Mouse (Mus musculus) monocyte, adult 5-6 weeks (primary cell): ENCODE measurements around the gene Dop1a. TPM values are rescaled to one million over a fixed set of nuclear protein-coding genes. Genes with fewer than 3 reads are reported as not detected.

Source experiments
- ATAC-seq: fragments of 153-309, 156-312 bp; replicated peaks from 2 replicates; pipeline ENCODE4 v1.8.0; 2017; ENCODE audit warnings: mild to moderate bottlenecking; ENCODE audit not compliant: low TSS enrichment, insufficient number of reproducible peaks, severe bottlenecking, poor library complexity, low FRiP score
- total RNA-seq: library from RNA; stranded (forward); fragments of 200-1000, 200-491, 200-594 nt; gene quantifications from 3 replicates; pipeline ENCODE4 v1.2.3, GENCODE M21; 2017

Dop1a gene
- total RNA-seq, 1 experiment from 2014 or later, result 33.0 TPM

- ATAC-seq, result no peak
Observed at GRCm38 (mm10) chr9:86482236-86482635, 15.3 kb downstream of the Dop1a start.

GRCm38 (mm10) chr9:86491740-86492139 is 24.8 kb downstream of the Dop1a start:
- ATAC-seq, result no peak

- ATAC-seq, result no peak
Observed at GRCm38 (mm10) chr9:86496261-86496660, 29.3 kb downstream of the Dop1a start.

GRCm38 (mm10) chr9:86499083-86499482 is 32.1 kb downstream of the Dop1a start:
- ATAC-seq, result no peak

GRCm38 (mm10) chr9:86507437-86507836 is 40.5 kb downstream of the Dop1a start:
- ATAC-seq, result no peak

- ATAC-seq, result no peak
Observed at GRCm38 (mm10) chr9:86513733-86514132, 46.8 kb downstream of the Dop1a start.

GRCm38 (mm10) chr9:86514390-86514789 is 47.4 kb downstream of the Dop1a start:
- no peak for ATAC-seq

GRCm38 (mm10) chr9:86514798-86515197 is 47.8 kb downstream of the Dop1a start:
- no peak for ATAC-seq

GRCm38 (mm10) chr9:86522335-86522734 is 55.4 kb downstream of the Dop1a start:
- ATAC-seq, result no peak

- no peak for ATAC-seq
Observed at GRCm38 (mm10) chr9:86525600-86525999, 58.6 kb downstream of the Dop1a start.

- no peak for ATAC-seq
Observed at GRCm38 (mm10) chr9:86534071-86534470, 67.1 kb downstream of the Dop1a start.

GRCm38 (mm10) chr9:86543451-86543850 is 76.5 kb downstream of the Dop1a start:
- ATAC-seq, result no peak

GRCm38 (mm10) chr9:86544559-86544958 is 77.6 kb downstream of the Dop1a start:
- ATAC-seq, result no peak

- no peak for ATAC-seq
Observed at GRCm38 (mm10) chr9:86549637-86550162, 82.7 kb downstream of the Dop1a start.

GRCm38 (mm10) chr9:86550717-86551116 is 83.8 kb downstream of the Dop1a start:
- ATAC-seq, result no peak

- ATAC-seq, result no peak
Observed at GRCm38 (mm10) chr9:86553886-86554285, 86.9 kb downstream of the Dop1a start.

GRCm38 (mm10) chr9:86554641-86555040 is 87.7 kb downstream of the Dop1a start:
- no peak for ATAC-seq

- ATAC-seq, result no peak
Observed at GRCm38 (mm10) chr9:86560543-86560942, 93.6 kb downstream of the Dop1a start.

- no peak for ATAC-seq
Observed at GRCm38 (mm10) chr9:86569314-86569910, 102.5 kb downstream of the Dop1a start.

- ATAC-seq, result no peak
Observed at GRCm38 (mm10) chr9:86570261-86570890, 103.4 kb downstream of the Dop1a start.
